ENCODE assay signal across 9 mouse cellular contexts in the genomic region with DNA sequence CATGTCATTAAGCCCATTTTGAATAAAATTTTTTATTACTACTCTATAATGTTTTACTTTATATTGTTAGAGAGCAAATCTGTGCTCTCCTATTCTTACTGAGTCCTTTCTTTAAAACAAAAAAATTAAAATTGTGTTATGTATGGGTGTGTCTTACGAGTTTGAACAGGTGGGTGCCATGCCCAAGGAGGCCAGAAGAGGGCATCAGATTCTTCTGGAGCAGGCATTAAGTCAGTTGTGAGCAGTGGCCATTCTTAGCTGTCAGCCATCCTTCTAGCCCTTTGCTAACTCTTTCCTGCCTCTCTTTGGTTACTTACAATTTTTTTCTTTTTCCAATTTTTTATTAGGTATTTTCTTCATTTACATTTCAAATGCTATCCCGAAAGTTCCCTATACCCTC.
A peak's percentile ranks its signal among the peaks of the same experiment; 100 is the strongest.
DNase-seq lines count a peak whose midpoint lies in the region; ATAC-seq lines count a peak whose summit lies in the region.
"Had no signal": no experiment of that assay in that cellular context is flagged by ENCODE, and none has a peak within 500 bp of the region (broad histone marks: within the 10 kb centered on the region; RNA-seq: fewer than 3 reads in every experiment).

No protein-coding gene starts in this region.

- no peak overlapping the region for H3K9ac ChIP-seq in intestine, embryonic 15.5 days
- H3K9ac ChIP-seq: liver, embryonic 15.5 days had no signal

- H3K4me3 ChIP-seq in intestine, embryonic 15.5 days (replicated peaks), result no peak overlapping the region
- H3K4me3 ChIP-seq: liver, embryonic 15.5 days had no signal

- no peak overlapping the region for H3K27ac ChIP-seq in intestine, embryonic 15.5 days
- H3K27ac ChIP-seq: liver, embryonic 15.5 days had no signal

- H3K36me3 ChIP-seq in intestine, embryonic 15.5 days, result no peaks in the 10 kb centered on the region
- H3K36me3 ChIP-seq: liver, embryonic 15.5 days had no signal

- H3K9me3 ChIP-seq in intestine, embryonic 15.5 days, result no peaks in the 10 kb centered on the region
- H3K9me3 ChIP-seq: liver, embryonic 15.5 days had no signal

- no peak overlapping the region for H3K4me2 ChIP-seq in intestine, embryonic 15.5 days (replicated peaks)
- H3K4me2 ChIP-seq: liver, embryonic 15.5 days had no signal

- 83% methylated on average over 2 of the region's 2 CpGs for WGBS in intestine, embryonic 15.5 days

- ATAC-seq in granulocyte monocyte progenitor cell, adult 5-6 weeks (replicated peaks; ENCODE audit: poor library complexity, severe bottlenecking), result peak; percentile 75
- no peak for ATAC-seq in intestine, embryonic 15.5 days

- no peaks in the 10 kb centered on the region for H3K4me1 ChIP-seq in intestine, embryonic 15.5 days (replicated peaks)
- H3K4me1 ChIP-seq: liver, embryonic 15.5 days had no signal

- H3K27me3 ChIP-seq in intestine, embryonic 15.5 days (replicated peaks), result no peaks in the 10 kb centered on the region
- H3K27me3 ChIP-seq: liver, embryonic 15.5 days had no signal

- DNase-seq in adrenal gland, adult 2 months, result peak; percentile 14
- DNase-seq in adrenal gland, postnatal 4 days (ENCODE audit: low spot score in 2 of 2), result no peak
- peak; percentile 36 for DNase-seq in layer of hippocampus, adult 11-12 months (ENCODE audit: low spot score)
- DNase-seq in layer of hippocampus, postnatal 14 days (ENCODE audit: low spot score in 2 of 2), result no peak
- peak; percentile 21 for DNase-seq in MEL-GATA-1-ER (ENCODE audit: extremely low read depth, low read depth)
- DNase-seq in lung, postnatal 14 days, result peak; percentile 21

Comparison
In these comparisons a context has a peak if more than half of its experiments do, and no peak if none do; other contexts are left out.
1. DNase-seq: peak in adrenal gland, adult 2 months (single experiment), layer of hippocampus, adult 11-12 months (single experiment), MEL-GATA-1-ER (single experiment) and lung, postnatal 14 days (single experiment); none in adrenal gland, postnatal 4 days (0 of 2) and layer of hippocampus, postnatal 14 days (0 of 2).